Mouse (Mus musculus) midbrain, embryonic 15.5 days (tissue): ENCODE results near the gene Exoc4. TPM values are rescaled to one million over a fixed set of nuclear protein-coding genes. Genes with fewer than 3 reads are reported as not detected.

Experiments used
- ATAC-seq: fragments of 200-750 bp; cut with Nextera tagmentation; replicated peaks from 2 replicates; pipeline ENCODE4 v1.8.0; 2017; ENCODE audit warnings: moderate TSS enrichment
- H3K27ac ChIP-seq: fragments of 300-500 bp; sonication (generic); 2 replicates; pipeline ENCODE4 v1.5.1; 2015; ENCODE audit warnings: mild to moderate bottlenecking, inconsistent platforms
- H3K27me3 ChIP-seq: fragments of 300-500 bp; sonication (generic); replicated peaks from 2 replicates; pipeline ENCODE4 v1.6.1; 2015; ENCODE audit warnings: inconsistent platforms
- H3K36me3 ChIP-seq: fragments of 300-500 bp; sonication (generic); replicated peaks from 2 replicates; pipeline ENCODE4 v1.6.1; 2015; ENCODE audit warnings: inconsistent platforms
- H3K4me1 ChIP-seq: fragments of 300-500 bp; sonication (generic); 2 replicates; pipeline ENCODE4 v1.6.1; 2015; ENCODE audit warnings: inconsistent platforms
- H3K4me2 ChIP-seq: fragments of 300-500 bp; sonication (generic); 2 replicates; pipeline ENCODE4 v1.6.1; 2015; ENCODE audit warnings: inconsistent platforms, mild to moderate bottlenecking, moderate library complexity
- H3K4me3 ChIP-seq: fragments of 300-500 bp; sonication (generic); 2 replicates; pipeline ENCODE4 v1.5.1; 2015; ENCODE audit warnings: mild to moderate bottlenecking, inconsistent platforms
- H3K9ac ChIP-seq: fragments of 300-500 bp; sonication (generic); 2 replicates; pipeline ENCODE4 v1.6.1; 2015; ENCODE audit warnings: mild to moderate bottlenecking, inconsistent platforms
- H3K9me3 ChIP-seq: fragments of 300-500 bp; sonication (generic); 2 replicates; pipeline ENCODE4 v1.6.1; 2016; ENCODE audit warnings: inconsistent platforms
- WGBS: fragments of 180-500 bp; shearing (Covaris S2); methylation state at CpG from one replicate; pipeline ENCODE4 v1.1.7; 2015; ENCODE audit warnings: mixed read lengths; 5-methylcytosine and 5-hydroxymethylcytosine counted together
- polyA plus RNA-seq: library from polyadenylated mRNA; unstranded; fragments of >200 nt; fragmentation: Nextera tagmentation; extraction: Ambion mirVana; gene quantifications from 2 replicates; pipeline ENCODE4 v1.2.1, GENCODE M21; 2015

Gene Exoc4
- polyA plus RNA-seq, 1 experiment from 2014 or later = 57.8 TPM

- Histone ChIP-seq H3K9me3 (no peaks in the 10 kb centered on the region), H3K36me3 (no peaks in the 10 kb centered on the region), H3K27me3 (no peaks in the 10 kb centered on the region), H3K4me1 (peaks cover 4% of the 10 kb centered on the region), H3K4me3 (no peak overlapping the region), H3K9ac (no peak overlapping the region), H3K4me2 (no peak overlapping the region), H3K27ac (no peak overlapping the region)
- WGBS = 70% methylated on average over 5 of the region's 5 CpGs
- no peak for ATAC-seq
Measured at GRCm38 (mm10) chr6:33987132-33987531, 738.2 kb downstream of the Exoc4 start.

GRCm38 (mm10) chr6:33992213-33993034 lies 743.5 kb downstream of the Exoc4 start:
- H3K4me2 ChIP-seq = peak overlapping the region; percentile 43
- no peaks in the 10 kb centered on the region for H3K9me3 ChIP-seq
- no peaks in the 10 kb centered on the region for H3K27me3 ChIP-seq
- H3K4me3 ChIP-seq = peak overlapping the region; percentile 13
- H3K4me1 ChIP-seq = peaks cover 15% of the 10 kb centered on the region
- H3K36me3 ChIP-seq = no peaks in the 10 kb centered on the region
- no peak overlapping the region for H3K9ac ChIP-seq
- ATAC-seq = peak; percentile 89
- 20% methylated on average over 24 of the region's 24 CpGs for WGBS
- H3K27ac ChIP-seq = peak overlapping the region; percentile 62

DNA sequence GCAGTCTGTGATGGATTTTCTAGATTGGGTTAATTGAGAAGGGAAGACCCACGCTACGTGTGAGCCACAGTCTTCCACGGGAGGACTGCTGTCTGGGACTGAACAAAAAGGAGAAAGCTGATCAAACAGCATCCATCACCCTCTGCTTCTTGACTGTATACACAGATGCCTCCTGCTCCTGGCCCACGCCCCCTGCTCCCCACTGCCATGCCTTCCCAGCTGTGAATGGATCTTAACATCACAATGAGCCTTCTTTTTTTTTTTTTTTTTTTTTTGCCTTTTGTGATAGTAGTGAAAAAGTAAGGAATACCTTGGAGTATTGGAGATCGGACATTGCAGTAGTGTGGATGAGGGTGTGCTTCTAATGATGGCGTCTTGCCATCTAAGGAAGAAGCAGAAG lies 745.0 kb downstream of the Exoc4 start:
- no peaks in the 10 kb centered on the region for H3K27me3 ChIP-seq
- ATAC-seq = 0 out of 2 replicates have a peak, but pooled peaks have one; percentile 12
- H3K9me3 ChIP-seq = no peaks in the 10 kb centered on the region
- no peak overlapping the region for H3K4me2 ChIP-seq
- no peaks in the 10 kb centered on the region for H3K36me3 ChIP-seq
- no peak overlapping the region for H3K9ac ChIP-seq
- WGBS = 59% methylated on average over 6 of the region's 6 CpGs
- H3K4me3 ChIP-seq = no peak overlapping the region
- peaks cover 15% of the 10 kb centered on the region for H3K4me1 ChIP-seq
- H3K27ac ChIP-seq = no peak overlapping the region

- ATAC-seq = 0 out of 2 replicates have a peak, but pooled peaks have one; percentile 15
- Histone ChIP-seq H3K9ac (no peak overlapping the region), H3K27ac (no peak overlapping the region), H3K9me3 (no peaks in the 10 kb centered on the region), H3K4me3 (no peak overlapping the region), H3K36me3 (no peaks in the 10 kb centered on the region), H3K4me1 (peaks cover 9% of the 10 kb centered on the region; the same call in 1 of the 2 replicates), H3K4me2 (no peak overlapping the region), H3K27me3 (no peaks in the 10 kb centered on the region)
- 46% methylated on average over 4 of the region's 4 CpGs for WGBS
Measured at GRCm38 (mm10) chr6:33998590-33998989, 749.7 kb downstream of the Exoc4 start.

DNA sequence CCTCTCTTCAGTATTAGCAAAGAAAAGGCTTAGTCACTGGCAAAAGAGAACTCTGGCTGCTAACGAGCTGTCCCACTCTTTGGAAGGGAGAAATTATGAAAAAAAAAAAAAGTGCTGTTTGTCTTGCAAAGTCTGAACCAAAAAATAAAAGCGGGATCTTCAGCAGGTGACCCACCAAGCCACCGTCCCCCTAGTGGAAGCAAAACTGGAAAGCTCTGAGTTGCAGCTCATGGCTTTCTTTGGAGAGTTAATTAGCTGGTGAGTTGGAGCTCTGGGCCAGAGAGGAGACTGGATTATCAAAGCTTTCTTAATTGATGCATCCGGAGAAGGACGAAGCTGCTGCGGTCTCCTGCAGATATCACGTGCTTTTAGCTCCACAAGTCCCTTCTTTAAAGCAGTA lies 750.6 kb downstream of the Exoc4 start:
- Histone ChIP-seq H3K36me3 (no peaks in the 10 kb centered on the region), H3K4me2 (no peak overlapping the region), H3K9me3 (no peaks in the 10 kb centered on the region), H3K9ac (no peak overlapping the region), H3K27me3 (no peaks in the 10 kb centered on the region), H3K4me3 (no peak overlapping the region), H3K27ac (no peak overlapping the region), H3K4me1 (0 out of 2 replicates have a peak, but pooled peaks cover 6% of the 10 kb centered on the region)
- 18% methylated on average over 7 of the region's 7 CpGs for WGBS
- no peak for ATAC-seq

DNA sequence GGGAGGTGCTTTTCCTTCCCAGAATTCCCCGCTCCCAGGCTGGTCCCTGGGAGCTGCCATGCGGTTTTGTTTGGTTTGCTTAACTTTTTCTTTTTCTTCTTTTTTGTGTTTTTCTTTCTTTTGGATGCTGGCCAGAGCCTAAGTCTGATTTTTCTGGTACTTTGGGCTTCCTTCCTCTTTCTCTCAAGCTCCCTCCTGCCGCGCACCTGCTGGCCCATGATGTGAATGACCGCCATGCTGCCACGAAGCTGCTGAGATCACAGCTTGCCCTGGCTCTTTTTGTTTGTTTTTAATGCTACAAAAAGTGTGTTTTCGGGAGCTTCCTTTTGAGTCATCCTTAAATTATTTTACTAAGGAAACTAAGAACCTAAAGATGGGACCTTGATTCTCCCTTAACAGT lies 751.8 kb downstream of the Exoc4 start:
- Histone ChIP-seq H3K27ac (no peak overlapping the region), H3K9ac (no peak overlapping the region), H3K4me2 (no peak overlapping the region), H3K9me3 (no peaks in the 10 kb centered on the region), H3K4me1 (0 out of 2 replicates have a peak, but pooled peaks cover 6% of the 10 kb centered on the region), H3K27me3 (no peaks in the 10 kb centered on the region), H3K36me3 (no peaks in the 10 kb centered on the region), H3K4me3 (no peak overlapping the region)
- 88% methylated on average over 7 of the region's 7 CpGs for WGBS
- ATAC-seq = no peak

GRCm38 (mm10) chr6:34003033-34003432 lies 754.1 kb downstream of the Exoc4 start:
- H3K4me3 ChIP-seq = no peak overlapping the region

GRCm38 (mm10) chr6:34013469-34013868 lies 764.6 kb downstream of the Exoc4 start:
- no peaks in the 10 kb centered on the region for H3K9me3 ChIP-seq
- H3K4me2 ChIP-seq = no peak overlapping the region
- H3K36me3 ChIP-seq = no peaks in the 10 kb centered on the region
- 65% methylated on average over 6 of the region's 6 CpGs for WGBS
- no peak overlapping the region for H3K4me3 ChIP-seq
- H3K9ac ChIP-seq = no peak overlapping the region
- no peaks in the 10 kb centered on the region for H3K27me3 ChIP-seq
- H3K27ac ChIP-seq = 0 out of 2 replicates have a peak overlapping the region, but pooled peaks have one; percentile 21
- no peak for ATAC-seq
- no peaks in the 10 kb centered on the region for H3K4me1 ChIP-seq

More at GRCm38 (mm10) chr6:34003033-34003432, 754.1 kb downstream of the Exoc4 start:
- Histone ChIP-seq H3K27ac (no peak overlapping the region), H3K9ac (no peak overlapping the region), H3K36me3 (no peaks in the 10 kb centered on the region), H3K9me3 (no peaks in the 10 kb centered on the region), H3K4me2 (no peak overlapping the region), H3K4me1 (0 out of 2 replicates have a peak, but pooled peaks cover 6% of the 10 kb centered on the region), H3K27me3 (no peaks in the 10 kb centered on the region)
- 22% methylated on average over 1 of the region's 1 CpGs for WGBS
- ATAC-seq = no peak

Other genes starting within 250 kb of the Exoc4 start
- 102 and 106 TPM in 2 replicates for gene Chchd3, start 188.8 kb upstream of the Exoc4 start, polyA plus RNA-seq